Mouse (Mus musculus) naive thymus-derived CD4-positive, alpha-beta T cell, adult 2 months (primary cell): ENCODE measurements at regions not wholly inside any gene's neighbourhood (a gene's known extent, or its start where the extent isn't known, plus 50 kb on each side); places are given as distances from the start of the nearest gene placed in this dataset.

Source experiments
- DNase-seq: peaks from one replicate; pipeline ENCODE4 v3.0.0-alpha.2; 2011; ENCODE audit warnings: low read depth

DNA sequence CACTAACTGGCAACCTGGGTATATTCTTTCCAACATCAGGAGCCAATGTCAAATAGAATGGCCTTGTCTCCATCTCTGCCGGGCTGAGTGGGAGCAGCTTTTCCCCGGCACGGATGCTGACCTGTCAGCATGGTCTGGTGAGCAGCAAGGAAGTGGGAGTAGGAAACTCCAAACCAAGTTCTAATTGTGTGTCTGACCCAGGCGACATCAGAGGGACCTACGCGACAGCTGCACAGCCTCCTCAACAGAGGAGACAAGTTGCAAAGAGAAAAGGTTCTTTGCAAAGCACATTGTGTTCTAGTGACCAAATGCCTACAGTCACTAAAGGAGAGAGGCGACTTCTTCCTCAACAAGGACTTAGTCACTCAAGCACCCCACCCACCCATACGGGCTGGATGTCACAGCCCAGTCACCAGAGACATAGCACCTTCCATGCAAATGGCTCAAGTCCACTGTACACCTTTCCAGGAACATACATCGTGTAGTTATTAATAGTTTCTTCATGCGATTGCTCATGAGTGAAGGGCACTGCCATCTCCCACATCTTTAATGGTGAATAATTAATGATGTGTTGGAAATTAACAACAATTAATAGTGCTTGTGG is 334.8 kb upstream of the Hnrnpa3 start:
- DNase-seq: no peak

DNA sequence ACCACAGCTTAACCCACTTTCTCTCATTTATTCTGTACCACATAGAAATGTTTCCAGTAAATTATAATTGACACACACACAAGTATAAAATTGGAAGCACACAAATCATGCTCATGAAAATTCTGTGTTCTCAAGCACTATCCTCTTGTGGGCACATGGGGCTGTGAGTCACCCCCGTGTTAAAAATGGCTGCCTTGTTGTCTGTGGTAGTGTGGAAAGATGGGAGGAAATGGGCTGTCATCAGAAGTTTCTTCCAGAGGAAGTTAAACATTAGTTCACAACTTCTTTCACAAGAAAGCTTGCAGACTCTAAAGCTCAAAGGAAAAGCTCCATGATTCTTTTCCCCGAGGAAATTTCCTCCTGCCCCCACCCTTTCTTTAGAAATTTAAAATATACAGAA is 329.5 kb upstream of the Hnrnpa3 start:
- no peak for DNase-seq

DNA sequence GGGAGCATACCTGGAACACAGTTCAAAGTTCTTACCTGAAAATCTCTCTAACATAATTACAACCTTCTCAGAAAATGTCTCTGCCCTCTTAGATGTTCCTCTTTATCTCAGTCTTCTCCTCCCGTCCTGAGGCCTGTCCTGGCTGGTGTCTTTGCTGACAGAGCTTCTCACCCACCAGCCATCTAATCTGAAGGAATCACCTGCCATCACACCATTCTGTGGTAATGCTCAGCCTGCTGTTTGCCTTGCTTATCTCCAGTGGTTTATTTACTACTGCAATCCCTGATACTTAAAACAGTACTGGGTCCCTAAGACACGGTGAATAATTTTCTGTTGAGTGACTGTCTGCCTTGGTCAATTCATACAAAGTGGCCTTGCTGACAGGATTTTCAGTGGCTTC is 317.8 kb upstream of the Hnrnpa3 start:
- no peak for DNase-seq

DNA sequence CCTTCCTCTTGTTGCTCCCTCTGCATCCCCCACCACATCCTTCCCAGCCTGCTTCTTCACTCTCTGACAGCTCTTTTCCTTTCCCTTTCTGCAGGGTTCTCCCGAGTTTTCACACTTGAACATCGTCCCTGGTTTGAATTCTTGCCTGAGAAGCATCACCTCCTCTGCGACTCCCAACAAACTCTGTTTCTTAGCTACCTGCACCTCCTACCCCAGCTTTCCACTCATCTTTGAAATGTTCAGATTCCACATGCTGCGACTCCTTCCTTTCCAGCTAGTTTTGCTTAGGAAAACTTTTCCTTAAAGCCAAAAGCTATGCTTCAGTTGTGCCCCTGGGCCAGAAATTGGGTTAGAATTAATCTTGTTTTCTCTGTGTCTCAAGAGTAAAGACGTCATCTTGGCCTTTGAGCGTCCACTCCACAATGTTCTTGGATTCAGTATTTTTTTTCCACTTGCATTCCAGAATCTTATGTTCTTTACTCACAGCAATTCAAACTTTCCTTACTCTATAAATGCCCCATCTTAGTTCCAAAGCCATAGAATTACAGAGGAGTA is 317.3 kb upstream of the Hnrnpa3 start:
- DNase-seq: no peak

DNA sequence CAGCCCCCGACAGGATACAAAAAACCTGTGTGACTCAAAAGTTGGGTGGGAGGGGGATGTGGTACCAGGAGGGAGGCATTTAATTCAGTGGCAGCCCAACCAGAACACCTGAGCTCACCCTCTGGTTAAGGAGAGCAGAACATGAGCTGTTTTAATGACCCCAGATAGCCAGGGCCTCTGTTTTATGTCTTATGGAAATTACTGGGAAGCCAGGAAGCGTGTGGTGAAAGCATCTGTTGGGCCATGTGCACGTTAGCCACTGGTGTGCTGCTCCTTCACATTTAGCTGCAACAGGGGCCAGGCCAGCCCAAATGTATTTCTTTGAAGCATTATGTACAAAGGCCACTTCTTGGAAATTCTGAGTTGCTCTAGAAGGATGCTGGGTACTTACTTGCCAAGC is 308.2 kb upstream of the Hnrnpa3 start:
- DNase-seq: no peak

DNA sequence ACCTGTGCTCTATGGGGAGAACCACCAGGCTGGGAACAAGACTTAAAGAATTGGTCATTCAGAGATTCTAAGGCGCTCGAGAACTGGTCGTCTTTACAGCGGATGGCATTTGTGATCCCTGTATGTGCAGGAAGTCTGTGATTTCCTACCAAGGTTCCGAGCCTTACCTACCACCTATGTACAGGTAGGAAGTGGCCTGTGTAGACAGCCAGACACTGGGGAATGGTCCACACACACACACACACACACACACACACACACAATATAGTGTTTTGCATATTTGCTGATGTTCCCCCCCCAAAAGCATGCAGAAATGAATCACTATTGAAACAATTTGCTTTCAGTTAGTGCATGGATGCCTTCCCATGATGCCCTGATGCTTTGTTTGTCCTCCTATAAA is 307.1 kb upstream of the Hnrnpa3 start:
- no peak for DNase-seq

DNA sequence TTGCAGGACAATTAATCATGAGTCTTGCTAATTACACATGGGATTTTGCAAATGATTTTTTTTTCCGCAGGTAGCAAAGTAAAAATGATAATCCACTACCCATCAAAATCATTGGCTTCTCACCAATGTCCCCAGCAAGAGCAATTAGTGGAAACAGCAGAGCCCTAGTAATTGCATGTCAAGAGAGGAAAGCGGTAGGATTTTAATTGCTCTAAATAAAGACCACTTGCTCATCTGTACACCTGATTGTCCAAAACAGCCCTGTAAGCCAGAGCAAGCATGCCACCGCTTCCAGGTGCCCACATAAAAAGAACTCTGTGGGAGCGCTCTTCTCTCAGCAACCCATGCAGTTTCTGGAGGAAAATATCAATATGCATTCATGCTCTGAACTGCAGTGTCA is 306.5 kb upstream of the Hnrnpa3 start:
- no peak for DNase-seq

DNA sequence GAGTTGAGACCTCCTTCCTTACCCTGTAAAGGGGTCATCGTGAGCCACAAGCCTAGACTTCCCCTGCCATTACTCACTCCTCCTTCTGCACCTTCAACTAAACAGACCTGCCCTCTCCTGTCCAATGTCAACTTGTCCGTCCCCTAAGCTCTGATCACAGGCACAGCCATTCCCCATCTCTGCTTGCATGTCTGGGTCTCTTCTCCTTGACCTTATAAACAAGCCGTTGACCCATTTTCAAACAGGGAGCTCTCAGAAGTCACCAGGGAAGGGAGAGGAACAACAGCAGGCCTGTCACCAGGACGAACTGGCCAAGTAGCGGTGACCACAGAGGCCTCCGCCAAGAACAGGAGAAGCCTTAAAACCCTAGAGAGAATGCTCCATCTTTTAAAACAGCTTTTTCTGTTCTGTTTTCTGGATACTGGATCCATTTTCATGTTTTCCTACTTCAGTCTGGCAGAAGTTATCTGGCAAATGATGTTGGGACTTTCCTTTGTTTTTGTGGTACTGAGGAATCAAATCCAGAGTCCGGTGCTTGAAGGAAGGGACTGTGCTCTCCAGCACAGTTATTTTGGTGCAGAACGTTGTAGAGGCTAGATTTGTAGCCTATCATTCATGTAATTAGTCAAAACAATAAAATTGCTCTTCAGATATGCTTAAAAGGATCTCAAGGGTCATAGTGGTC is 302.2 kb upstream of the Hnrnpa3 start:
- no peak for DNase-seq

DNA sequence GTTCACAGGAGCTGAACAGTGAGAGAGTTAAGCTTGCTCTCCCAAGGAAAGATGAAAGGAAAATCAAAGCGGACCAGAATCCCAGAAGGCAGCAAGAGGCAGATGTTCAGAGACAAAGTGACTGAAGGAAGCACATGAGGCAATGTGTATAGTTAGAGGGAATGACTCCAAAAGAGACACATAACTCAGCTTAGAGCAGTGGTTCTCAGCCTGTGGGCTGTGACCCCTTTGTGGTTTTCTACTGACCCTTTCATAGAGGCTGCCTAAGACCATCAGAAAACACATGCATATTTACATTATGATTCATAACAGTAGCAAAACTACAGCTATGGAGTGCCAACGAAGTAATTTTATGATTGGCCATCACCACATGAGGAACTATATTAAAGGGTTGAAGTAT is 301.5 kb upstream of the Hnrnpa3 start:
- DNase-seq: no peak

DNA sequence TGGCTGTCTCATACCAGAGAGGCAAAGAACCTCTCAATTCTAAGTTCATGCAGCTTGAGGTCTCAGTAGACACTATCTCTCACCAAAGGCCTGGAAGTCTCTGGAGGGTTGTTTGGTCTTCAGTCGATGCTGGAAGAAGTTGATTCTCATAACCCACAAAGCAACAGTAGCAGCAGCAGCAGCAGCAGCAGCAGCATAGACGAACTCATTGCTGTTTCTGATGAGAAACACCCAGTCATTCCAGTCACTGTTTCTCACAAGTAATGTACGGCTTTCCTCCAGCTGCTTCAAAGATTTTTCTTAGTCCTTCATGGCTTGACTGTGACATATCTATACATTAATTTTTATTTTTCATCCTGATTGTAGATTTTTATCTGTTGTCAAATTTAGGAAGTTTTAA is 298.1 kb upstream of the Hnrnpa3 start:
- no peak for DNase-seq

DNA sequence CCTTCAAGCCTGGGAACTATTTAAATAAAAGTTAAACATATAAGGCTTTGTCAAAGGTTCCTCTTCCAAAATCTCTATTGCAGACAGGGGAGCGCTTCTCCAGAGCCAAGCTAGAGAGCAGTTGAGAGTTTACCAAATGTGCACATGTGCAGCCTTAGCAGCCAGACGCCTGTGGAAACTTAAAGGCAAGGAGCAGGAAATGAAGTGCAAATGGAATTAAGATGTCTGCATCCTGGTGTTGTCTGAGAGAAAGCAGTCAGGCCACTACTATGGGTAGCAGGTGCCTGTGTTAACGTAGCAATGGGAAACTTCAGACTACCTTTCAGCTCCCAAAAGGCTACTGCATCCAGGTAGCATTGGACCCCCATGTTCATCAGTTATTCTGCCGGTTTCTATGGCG is 282.4 kb upstream of the Hnrnpa3 start:
- DNase-seq: no peak

DNA sequence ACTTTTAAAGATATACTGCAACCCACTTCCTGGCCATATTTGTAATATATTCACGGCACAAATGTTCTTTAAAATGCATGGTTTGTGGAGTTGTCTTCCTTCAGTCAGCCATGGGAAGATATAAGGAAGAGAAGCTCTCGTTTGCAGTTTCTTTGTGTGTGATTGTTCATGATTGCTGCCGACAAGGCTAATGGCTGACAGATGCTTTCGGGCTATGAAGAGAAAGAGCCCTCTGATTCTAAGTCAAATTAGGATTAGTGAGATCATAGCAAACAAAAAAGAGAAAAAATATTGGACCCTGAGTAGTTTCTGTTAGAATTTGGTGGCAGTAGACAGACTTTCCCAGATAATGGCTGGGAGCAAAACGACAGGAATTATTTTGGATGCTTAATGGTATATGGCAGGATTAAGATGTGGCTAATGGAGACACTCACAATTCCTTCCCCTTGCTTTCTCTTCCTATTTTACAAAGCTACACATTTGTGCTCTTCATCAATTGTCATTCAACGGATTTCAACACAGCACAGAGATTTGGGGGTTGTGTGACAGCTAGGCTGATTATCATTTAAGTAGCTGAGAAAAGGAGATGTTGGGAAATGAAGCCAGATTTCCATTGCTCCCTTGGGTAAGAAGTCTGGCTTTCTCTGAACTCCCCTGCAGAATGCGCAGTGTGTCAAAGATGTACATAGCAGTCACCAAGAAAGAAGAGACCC is 273.4 kb upstream of the Hnrnpa3 start:
- no peak for DNase-seq

DNA sequence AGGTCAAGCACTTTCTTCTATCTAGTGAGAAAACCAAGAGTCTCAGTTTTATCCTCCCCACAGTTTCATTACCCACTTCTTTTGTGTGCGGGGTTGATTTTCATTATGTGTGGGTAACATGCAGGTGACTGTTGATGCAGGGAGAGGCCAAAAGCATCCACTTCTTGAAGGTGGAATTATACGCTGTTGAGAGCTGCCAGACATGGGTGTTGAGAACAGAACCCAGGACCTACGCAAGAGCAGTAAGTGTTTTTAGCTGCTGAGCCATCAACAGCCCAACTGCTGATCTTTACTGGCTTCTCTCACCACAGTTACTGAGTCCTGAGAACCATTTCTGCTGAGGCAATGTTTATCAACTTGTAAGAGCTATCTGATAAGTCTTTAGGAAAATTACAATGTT is 272.4 kb upstream of the Hnrnpa3 start:
- DNase-seq: no peak

DNA sequence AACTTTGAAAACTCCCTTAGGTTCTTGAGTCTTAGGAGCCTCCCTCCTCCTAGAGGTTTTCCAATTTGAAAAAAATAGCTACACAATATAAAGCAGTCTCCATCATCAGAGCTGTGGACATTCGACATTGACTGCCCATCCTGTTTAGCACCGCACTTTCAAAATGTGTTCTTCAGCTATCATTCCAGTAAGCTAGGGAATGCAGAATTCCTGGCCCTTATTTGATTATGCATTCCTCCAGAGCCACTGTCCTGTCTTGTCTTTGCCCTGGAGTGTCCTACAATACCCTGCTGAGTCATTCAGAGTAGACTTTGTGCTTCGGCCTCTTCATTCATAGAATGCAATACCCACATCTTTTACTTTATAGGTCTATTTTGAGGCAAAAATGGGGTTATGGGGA is 267.0 kb upstream of the Hnrnpa3 start:
- DNase-seq: no peak

DNA sequence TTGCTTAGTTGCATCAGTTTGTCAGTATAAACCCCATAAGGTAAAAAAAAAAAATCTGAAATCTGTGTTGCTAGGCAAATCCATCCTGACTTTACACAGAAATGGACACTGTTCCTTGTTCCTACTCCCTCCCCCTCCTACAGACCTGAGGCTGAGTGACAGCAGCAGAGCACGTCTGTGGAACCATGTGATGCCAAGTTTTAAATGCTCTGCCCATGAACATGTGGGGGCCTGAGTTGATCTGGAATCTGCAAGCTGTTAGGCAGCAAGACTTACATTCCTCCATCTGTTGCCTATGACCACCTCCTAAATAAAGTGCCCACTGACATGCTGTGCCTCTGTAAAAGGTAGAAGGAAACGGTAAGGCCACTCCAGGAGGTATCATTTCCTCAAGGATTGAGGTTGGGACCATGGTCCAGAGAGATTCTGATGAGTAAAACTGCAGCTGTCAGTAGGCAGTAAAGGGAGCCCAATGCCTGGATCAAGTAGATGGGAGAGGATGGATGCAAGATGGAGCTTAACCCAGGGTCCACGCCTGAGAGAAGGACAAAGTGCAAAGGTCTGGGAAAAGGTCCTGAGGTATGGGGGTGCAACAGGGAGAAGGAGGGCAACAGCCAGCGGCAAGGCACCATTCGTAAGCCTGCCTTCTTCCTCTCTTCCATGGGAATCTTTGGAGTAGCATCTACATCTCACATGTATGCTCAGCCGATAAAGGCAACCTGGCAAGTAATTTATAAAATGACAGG is 264.0 kb upstream of the Hnrnpa3 start:
- no peak for DNase-seq

DNA sequence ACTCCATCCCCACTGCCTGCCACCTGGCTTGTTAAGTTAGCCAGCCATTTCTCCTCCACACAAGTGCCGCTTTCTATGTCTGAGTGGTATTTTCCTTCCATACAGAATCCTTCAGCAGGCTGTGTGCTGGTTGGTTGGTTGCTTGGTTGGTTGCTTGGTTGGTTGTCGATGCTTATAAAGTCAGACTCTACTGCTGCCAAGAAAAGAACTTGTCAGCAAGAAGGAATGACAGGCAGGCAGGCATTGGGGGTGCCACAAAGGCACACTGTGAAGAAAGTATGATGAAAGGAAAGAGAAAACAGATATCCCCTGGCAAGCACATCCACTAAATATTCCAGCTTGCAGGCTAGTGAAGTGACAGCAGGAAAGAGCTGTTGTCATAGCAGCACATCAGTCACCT is 263.0 kb upstream of the Hnrnpa3 start:
- DNase-seq: no peak

DNA sequence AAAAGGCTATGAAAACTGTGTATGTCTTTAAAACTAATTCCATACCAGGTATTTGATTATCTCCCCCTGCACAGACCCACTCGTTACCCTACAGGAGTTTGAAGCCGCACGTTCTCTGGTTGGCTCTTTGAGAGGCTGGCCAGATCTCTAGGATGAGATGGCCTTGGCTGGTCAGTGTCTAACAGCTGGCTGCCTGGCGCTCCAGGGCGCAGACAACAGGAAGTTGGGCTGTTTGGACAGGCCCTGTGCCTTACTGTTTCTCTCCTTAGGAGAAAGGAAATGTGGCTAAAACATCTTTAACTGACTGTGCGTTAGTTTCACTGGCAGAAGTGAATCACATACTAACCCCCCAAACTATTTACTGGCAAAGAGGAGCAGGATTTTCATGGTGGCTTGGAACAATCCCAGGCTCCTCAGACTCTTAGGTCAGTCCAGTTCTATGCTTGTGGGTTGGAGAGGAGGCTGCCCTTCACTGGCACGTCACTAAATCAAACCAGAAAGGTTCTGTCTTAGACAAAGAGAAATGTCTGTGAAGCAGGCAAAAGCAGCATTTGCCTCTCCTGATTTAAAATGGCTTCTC is 258.7 kb upstream of the Hnrnpa3 start:
- DNase-seq: no peak

DNA sequence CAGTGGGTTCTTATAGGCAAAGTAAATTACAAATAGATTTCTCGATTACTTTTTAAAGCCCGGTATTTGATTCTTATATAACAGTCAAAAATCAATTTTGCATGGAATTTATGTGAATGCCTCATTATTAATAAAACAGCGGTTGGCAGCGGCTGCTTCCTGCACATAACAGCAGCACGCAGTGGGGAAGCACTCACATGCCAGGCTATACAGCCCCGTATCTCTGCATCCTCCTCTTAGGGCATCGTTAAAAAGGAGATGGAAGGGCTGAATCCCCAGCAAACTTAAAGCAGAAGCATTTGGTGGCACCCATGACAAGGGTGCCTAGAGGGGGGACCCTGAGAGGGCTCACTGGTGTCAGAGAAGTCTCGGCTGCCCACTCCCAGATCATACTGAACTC is 255.3 kb upstream of the Hnrnpa3 start:
- DNase-seq: no peak

DNA sequence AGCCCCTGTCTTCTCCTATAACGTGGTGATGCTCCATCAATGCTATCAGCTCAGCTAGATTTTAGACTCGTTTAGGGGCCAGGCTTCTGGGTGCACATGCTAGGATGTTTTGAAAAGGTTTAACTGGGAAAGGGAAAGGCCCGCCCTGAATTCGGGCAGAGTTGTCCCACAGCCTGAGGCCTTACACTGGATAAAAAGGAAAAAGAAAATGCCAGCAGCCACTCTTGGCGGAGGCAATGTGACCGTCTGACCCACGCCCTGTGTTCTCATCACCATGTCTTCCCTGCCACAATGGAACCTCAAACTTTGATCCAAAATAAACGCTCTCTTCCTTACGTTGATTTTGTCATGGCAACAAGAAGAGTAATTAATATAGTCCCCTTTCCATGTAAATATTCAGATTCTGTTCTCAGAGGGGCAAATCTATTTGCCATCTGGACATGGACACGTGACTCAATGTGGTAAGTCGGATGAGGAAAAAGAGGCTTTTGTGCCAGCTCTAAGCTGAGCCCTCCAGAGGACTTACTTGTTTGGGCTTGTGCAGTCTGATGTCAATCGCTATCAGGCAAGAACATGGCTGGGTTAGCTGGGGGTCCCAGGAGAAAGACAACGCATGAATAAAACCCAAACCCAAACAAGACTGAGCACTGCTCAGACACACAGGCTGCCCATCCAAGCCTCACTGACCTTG is 253.4 kb upstream of the Hnrnpa3 start:
- no peak for DNase-seq

DNA sequence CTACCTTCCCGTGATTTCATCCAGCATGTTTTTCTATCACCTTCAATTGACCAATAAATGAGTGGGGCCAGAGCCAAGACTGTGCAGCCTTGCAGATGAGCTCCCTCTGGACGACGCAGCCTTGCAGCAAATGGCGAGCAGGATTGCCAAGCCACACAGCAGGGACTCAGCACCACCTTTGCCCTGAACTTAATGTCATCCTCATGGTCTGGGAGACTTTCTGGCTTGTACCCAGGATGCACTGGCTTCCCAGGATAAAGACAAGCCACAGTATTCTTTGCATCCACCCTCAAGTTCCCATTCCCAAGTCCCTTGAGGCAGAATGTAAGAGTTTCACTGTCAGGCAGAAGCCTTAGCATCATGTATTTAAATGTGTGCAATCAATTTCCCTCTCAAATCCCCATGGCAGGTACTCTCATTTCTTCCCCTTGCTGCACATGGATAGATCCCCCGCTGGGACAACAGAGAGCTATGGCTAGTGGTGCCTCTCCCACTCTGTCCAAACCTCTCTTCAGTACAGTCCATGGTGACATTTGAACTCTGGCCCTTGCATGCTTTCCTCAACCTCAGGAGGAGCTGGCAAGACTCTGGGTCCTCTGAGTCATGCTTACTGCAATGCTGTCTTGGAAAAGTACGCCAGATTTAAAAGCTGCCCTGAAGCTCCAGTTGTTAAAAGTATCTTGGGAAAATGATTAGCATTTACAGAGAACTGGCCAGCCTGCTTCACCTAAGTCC is 252.2 kb upstream of the Hnrnpa3 start:
- no peak for DNase-seq

DNA sequence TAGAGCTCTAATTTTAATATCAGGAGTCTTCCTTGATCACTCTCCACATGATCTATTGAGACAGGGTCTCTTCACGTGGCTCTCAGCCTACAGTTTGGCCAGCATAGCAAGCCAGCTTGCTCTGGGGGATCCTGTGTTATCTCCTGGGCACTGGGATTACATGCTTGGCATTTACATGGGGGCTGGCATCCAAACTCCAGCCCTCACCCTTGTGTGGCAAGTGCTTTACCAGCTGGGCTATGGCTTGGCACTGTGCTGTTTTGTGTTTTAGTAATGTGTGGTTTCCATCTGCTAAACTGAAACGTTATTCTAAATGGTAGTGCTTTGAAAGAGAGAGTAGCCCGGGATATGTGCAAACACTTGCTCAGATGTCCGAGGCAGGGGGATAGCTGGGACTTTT is 251.5 kb upstream of the Hnrnpa3 start:
- no peak for DNase-seq
